Mouse (Mus musculus): ENCODE data around the gene E2f2.

E2f2 gene

DNA sequence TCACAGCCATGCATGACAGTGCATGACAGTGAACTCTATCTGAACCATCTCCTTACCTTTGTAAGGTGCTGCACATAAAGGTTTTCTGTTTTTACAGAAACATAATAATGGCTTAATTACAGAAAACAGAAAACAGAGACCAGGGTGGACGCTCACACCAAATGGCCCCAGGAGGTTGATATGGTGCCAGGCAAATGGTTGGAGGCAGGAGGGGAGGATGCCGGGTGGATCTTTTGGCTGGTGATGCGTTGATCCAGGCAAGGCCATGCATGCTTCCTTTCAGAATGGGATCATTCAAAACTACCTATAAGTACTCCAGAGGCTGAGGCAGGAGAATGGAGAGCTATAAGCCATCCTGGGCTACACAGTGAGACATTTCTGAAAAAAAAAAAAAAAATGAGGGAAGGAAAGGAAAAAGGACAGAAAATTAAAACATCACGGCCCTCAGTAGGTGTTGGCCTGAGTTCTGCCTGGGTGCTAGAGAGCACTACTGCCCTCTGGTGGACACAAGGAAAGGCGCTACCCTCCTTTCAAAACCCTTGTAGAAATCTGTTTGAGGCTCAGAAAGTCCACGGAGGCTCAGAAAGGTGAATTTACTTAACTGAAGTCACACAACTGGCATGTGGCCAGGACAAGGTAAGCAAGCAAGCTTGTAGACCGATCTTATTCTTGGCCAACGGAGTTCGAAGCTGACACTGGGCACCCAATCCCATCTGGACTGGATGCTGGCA is 27.5 kb downstream of the E2f2 start:
- peak; percentile 82 for DNase-seq (ENCODE audit: low read depth, low spot score)

DNA sequence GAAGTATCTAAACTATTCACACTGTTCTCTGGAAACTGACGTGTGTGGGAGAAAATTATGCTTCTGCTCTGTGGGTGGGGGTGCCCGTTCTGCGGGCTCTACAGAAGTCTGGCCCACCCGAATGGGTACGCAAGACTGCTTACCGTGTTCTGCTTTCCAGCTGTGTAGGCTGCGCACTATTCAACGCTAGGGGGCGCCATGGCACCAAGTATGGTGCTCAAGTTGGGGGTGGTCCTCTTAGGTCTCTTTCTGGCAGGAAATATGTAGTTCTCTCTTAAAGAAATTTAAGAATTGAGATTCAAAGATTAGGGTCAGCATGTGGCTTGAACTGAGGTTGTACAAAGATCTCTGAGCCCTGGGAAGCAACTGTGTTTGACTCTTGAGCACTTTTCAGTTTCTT is 30.3 kb downstream of the E2f2 start:
- DNase-seq (ENCODE audit: low read depth, low spot score), result peak; percentile 78

- no peak for DNase-seq (ENCODE audit: low read depth, low spot score)
Observed at GRCm38 (mm10) chr4:136204775-136205174, 32.6 kb downstream of the E2f2 start.

GRCm38 (mm10) chr4:136206033-136206893 is 34.1 kb downstream of the E2f2 start, which contains the start of gene Asap3:
Gene Asap3 (plus strand): TSS chr4:136206365.
- DNase-seq (ENCODE audit: low read depth, low spot score), result peak; percentile 97

DNA sequence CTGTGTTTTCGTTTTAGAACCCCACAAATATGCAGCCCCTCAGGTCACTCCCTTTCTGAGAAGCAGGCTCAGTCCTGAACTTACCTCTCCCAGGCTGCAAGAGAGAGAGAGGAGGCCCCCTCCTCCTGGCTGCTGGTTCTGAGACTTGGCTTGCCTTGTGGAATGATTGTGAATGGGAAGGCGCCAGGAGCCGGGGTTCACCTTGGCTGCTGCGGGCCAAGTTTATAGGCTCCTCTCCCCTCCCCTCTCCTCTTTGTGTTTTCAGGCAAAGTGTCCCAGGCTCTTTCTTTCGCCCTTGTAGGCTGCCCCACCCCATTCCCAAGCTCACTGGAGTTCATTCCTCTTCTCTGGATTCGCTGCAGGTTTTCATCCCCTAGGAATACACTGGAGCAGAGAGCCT is 34.7 kb downstream of the E2f2 start:
- peak; percentile 52 for DNase-seq (ENCODE audit: low read depth, low spot score)

GRCm38 (mm10) chr4:136210931-136211330 is 38.7 kb downstream of the E2f2 start:
- DNase-seq (ENCODE audit: low read depth, low spot score), result peak; percentile 84

DNA sequence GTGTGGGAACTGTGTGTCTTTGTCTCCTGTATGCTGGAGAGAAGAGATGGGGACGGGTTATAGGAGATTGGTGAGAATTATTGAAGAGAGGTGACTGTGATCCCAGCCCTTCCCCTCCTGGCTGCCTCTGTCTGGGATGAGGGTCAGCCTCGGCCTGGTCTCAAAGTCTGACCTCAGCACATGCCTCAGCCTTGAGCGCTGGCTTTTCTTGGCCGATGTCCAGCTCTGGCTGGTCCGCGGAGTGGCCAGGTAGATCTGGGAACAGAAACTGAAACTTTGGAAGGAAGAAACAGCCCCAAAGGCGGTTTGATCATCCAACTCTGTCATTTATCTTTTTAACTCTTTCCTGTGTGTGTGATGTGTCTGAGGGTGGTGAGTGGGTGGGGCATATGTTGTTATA is 41.4 kb downstream of the E2f2 start:
- DNase-seq (ENCODE audit: low read depth, low spot score), result no peak

DNA sequence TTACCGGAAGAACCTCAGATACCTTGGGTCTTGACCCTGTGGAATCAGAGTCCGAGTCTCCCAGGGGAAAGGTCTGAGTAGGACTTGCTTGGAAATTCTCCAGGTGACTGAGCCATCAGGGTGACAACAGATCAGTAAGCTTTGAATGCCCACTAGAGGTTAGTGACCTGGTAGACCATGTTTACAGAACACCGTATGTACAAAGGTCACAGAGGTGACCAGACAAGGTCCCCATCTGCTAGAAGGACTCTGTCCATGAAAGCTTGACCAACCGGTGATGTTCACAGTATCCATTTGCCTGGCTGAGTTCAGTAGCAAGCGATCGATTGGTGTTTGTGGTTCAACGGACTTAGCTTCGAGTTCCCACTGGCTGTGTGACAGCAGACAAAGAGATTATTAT is 42.6 kb downstream of the E2f2 start:
- DNase-seq (ENCODE audit: low read depth, low spot score), result no peak

- DNase-seq (ENCODE audit: low read depth, low spot score), result no peak
Observed at GRCm38 (mm10) chr4:136215576-136215975, 43.4 kb downstream of the E2f2 start.

DNA sequence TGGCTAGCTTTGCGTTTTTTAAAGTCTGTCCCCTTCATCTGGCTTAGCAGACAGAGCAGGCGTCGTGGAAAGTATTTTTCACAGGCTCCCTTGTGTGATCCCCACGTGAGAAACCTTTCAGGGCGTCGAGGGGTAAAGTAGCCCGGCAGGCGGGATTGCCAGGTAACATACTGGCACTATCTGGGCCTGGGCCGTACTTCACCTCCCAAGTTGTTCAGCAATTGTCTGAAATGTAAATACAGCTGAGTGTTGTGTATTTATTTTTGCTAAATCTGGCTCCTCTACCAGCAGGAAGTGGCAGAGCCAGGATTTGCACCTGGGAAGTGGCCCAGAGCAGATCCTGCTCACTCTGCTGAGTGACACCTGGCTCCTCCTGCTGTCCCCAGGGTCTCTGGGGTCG is 44.9 kb downstream of the E2f2 start:
- DNase-seq (ENCODE audit: low read depth, low spot score), result no peak

GRCm38 (mm10) chr4:136218595-136219214 is 46.5 kb downstream of the E2f2 start:
- peak; percentile 49 for DNase-seq (ENCODE audit: low read depth, low spot score)

- no peak for DNase-seq (ENCODE audit: low read depth, low spot score)
Observed at GRCm38 (mm10) chr4:136220133-136220775, 48.1 kb downstream of the E2f2 start.

GRCm38 (mm10) chr4:136223549-136224239 is 51.5 kb downstream of the E2f2 start:
- no peak for DNase-seq (ENCODE audit: low read depth, low spot score)

- DNase-seq (ENCODE audit: low read depth, low spot score), result no peak
Observed at GRCm38 (mm10) chr4:136224240-136224559, 52.0 kb downstream of the E2f2 start.

DNA sequence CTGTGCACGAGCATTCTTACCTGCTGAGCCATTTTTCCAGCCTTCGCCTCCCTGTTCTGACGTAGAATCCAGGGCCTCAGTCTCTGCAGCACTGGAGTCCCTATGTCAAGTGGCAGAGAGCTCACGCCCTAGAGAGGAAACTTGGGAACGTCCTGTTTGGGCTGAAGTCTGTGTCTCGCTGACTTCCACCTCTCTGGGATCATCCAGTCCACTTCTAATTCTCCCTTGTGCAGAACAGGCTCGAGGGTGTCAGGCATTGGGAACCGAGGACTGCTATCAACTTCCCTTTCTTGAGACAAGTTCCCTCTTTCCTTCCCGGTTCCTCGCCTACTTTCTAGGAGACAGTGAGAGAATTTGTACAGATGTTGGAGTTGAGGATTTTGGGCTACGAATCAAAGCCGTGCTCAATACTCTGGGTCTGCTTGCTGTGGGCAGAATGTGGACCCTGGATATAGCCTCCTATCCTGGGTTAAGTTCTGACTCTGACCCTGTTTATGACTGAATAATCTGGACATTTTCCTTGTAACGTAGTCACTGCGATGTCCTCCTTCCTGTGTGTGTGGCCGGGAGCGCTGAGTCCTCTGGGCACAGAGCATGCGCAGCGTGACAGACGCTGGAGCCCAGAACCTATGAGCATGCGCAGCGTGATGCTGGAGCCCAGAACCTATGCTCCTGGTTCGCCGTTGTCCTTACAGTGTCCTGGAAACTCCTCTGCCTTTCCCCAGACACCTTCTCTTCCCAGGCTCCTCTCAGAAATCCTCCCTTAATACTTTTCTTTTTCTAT is 52.7 kb downstream of the E2f2 start:
- no peak for DNase-seq (ENCODE audit: low read depth, low spot score)

DNA sequence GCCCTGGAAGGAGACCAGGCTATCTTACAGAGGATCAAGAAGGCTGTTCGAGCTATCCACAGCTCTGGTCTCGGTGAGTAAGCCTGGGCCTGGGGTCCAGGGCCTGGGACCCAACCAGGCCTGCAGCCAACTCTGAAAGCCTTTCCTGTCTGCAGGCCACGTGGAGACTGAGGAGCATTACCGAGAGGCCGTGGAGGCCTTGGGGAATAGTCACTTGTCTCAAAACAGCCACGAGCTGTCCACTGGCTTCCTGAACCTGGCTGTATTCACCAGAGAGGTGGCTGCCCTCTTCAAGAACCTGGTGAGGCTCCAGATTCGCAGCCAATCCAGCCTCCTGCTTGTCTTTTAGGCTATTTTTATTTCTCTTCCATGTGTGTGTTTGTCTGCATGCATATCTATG is 55.2 kb downstream of the E2f2 start:
- DNase-seq (ENCODE audit: low read depth, low spot score), result no peak

GRCm38 (mm10) chr4:136228640-136229039 is 56.4 kb downstream of the E2f2 start:
- peak; percentile 60 for DNase-seq (ENCODE audit: low read depth, low spot score)

- no peak for DNase-seq (ENCODE audit: low read depth, low spot score)
Observed at GRCm38 (mm10) chr4:136238669-136239068, 66.5 kb downstream of the E2f2 start.

DNA sequence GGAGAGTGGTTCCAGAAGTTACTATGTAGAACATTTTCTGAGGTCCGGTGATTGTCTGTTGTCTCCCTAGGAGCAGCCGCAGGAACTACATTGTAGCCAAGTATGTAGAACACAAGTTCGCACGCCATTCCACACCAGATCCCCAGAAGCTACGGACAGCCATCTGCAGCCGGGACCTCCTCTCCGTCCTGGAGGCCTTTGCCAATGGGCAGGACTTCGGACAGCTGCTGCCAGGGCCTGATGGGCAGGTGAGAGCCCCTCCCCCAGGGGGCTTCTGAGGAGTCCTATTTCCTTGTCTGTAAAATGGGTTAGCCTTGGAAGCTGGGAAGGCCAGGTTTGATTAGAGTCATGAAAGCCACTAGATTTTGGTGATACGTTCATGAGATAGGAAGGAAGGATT is 66.9 kb downstream of the E2f2 start:
- DNase-seq (ENCODE audit: low read depth, low spot score), result no peak

DNA sequence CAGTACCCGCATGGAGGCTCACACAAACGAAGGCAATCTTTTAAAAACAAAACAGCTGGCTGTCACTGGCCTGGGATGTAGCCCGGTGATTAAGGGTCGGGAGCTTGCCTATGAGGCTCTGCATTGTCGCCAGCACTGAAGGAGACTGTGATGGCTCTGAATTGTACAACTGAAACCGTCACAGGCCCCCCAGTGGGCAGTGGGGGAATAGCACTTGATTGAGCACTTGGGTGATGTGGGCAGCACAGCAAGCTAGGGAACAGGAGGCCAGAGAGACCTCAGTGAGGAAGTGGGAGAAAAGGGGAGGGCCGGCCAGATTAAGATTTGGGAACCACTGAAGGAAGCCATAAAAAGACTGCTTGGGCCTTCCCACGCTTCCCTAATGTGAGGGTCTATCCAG is 67.4 kb downstream of the E2f2 start:
- peak; percentile 85 for DNase-seq (ENCODE audit: low read depth, low spot score)

DNA sequence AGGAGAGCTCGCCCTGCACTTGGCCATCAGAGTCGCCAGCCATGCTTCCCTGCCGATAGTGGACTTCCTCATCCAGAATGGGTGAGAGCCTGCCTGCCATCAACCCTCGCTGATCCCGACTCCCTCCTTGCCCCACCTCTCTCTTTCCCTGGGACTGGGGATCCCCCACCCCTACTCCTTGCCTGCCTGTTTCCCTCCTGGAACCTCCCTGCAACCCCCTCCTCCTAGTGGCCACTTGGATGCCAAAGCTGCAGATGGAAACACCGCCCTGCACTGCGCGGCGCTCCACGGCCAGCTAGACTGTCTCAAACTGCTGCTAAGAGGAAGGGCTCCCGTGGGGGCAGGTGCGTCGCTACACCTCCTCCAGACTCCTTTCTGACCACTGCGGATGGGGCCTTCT is 67.9 kb downstream of the E2f2 start:
- DNase-seq (ENCODE audit: low read depth, low spot score), result no peak
